Mouse (Mus musculus) stomach, embryonic 16.5 days (tissue): ENCODE measurements around the gene Pnp2. TPM values are rescaled to one million over a fixed set of nuclear protein-coding genes. Genes with fewer than 3 reads are reported as not detected.
A peak's percentile ranks its signal among the peaks of the same experiment; 100 is the strongest.
"Not testable (repeated sequence)": the region's sequence is repeated elsewhere in the genome, so short reads cannot be mapped to it uniquely, and the experiment has no call there.

Source experiments
- ATAC-seq: fragments of 200-750 bp; cut with Nextera tagmentation; 2 replicates; pipeline ENCODE4 v1.8.0; 2017; ENCODE audit warnings: moderate number of reproducible peaks, moderate TSS enrichment; ENCODE audit not compliant: insufficient read depth, low FRiP score
- H3K27ac ChIP-seq: fragments of 300-500 bp; sonication (generic); 2 replicates; pipeline ENCODE4 v1.5.1; 2014; ENCODE audit warnings: low read length
- H3K27me3 ChIP-seq: fragments of 300-500 bp; sonication (generic); 2 replicates; pipeline ENCODE4 v1.6.1; 2014; ENCODE audit warnings: low read length, control low read depth, mixed read lengths; ENCODE audit not compliant: control insufficient read depth, insufficient read depth
- H3K36me3 ChIP-seq: fragments of 300-500 bp; sonication (generic); 2 replicates; pipeline ENCODE4 v1.6.1; 2014; ENCODE audit warnings: low read length; ENCODE audit not compliant: control insufficient read depth, insufficient read depth
- H3K4me1 ChIP-seq: fragments of 300-500 bp; sonication (generic); 2 replicates; pipeline ENCODE4 v1.6.1; 2014; ENCODE audit warnings: low read length, control low read depth, mixed read lengths; ENCODE audit not compliant: control insufficient read depth, insufficient read depth
- H3K4me2 ChIP-seq: fragments of 300-500 bp; sonication (generic); 2 replicates; pipeline ENCODE4 v1.6.1; 2014; ENCODE audit warnings: low read depth, low read length, mixed read lengths
- H3K4me3 ChIP-seq: fragments of 300-500 bp; sonication (generic); replicated peaks from 2 replicates; pipeline ENCODE4 v1.5.1; 2014; ENCODE audit warnings: mild to moderate bottlenecking, low read length
- H3K9ac ChIP-seq: fragments of 300-500 bp; sonication (generic); 2 replicates; pipeline ENCODE4 v1.6.1; 2014; ENCODE audit warnings: low read length
- H3K9me3 ChIP-seq: fragments of 300-500 bp; sonication (generic); replicated peaks from 2 replicates; pipeline ENCODE4 v1.6.1; 2016; ENCODE audit warnings: low read length, control low read depth; ENCODE audit not compliant: control insufficient read depth
- WGBS: fragments of 180-500 bp; shearing (Covaris S2); extraction: QIAGEN DNeasy Blood & Tissue Kit; methylation state at CpG from one replicate; pipeline ENCODE4 v1.1.7; 2014; 5-methylcytosine and 5-hydroxymethylcytosine counted together
- polyA plus RNA-seq: library from polyadenylated mRNA; unstranded; fragments of >200 nt; fragmentation: Nextera tagmentation; extraction: Ambion mirVana; gene quantifications from 2 replicates; pipeline ENCODE4 v1.2.1, GENCODE M21; 2015

Pnp2 gene
- polyA plus RNA-seq: 0.69 and 1.6 TPM in 2 replicates

DNA sequence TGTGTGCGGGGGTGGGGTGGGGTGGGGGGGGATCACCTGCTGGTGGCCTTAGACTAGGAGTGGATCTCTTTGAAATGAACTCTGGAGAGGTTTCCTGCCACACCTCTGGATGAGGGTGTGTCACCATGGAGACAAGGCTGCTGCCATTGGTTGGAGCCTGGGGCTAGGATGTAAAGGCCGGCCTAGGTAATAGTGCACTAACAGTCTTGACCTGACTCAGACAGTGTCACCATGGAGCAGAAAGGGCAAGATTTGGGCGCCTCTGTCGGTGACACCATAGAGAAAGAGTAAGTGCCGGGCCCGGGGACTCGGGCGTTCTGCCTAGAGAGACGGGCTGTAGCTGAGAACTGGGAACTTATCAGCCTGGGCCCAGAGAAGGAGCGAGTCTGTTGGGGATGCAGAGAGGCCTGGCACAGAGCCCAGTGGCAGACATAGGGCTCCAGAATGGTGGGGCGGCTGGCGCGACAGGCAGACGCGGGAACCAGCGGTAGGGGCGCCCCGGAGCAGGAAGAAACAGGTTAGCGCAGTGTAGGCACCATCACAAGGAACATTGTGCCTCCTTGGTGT lies at the start of gene Pnp2:
TSS of gene Pnp2 (plus strand) at position 51 of the 567 bp plus-strand sequence.
- peak within 1 kb of the TSS; percentile 42 for H3K4me2 ChIP-seq
- ATAC-seq: peak; percentile 85
- H3K9ac ChIP-seq, H3K4me1 ChIP-seq, H3K9me3 ChIP-seq, H3K36me3 ChIP-seq, H3K27me3 ChIP-seq, H3K4me3 ChIP-seq, H3K27ac ChIP-seq: not testable (repeated sequence)
- 7% methylated on average over 19 of the region's 19 CpGs for WGBS

DNA sequence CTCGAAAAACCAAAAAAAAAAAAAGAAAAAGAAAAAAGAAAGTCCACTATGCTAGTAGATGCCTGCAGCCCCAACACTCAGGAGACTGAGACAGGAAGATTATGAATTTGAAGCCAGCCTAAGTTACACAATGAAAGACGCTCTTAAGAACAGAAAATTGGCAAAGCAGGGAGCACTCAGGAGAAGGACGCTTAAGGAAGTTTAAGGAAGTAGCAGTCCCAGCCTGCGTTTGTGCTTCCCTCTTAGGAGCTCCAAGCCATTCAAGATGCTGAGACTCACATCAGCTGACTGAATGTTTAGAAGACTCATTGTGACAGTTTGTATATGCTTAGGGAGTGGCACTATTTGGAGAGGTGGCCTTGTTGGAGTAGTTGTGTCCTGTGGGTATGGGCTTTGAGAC lies 47.7 kb upstream of the Pnp2 start:
- Histone ChIP-seq H3K9me3 (no peaks in the 10 kb centered on the region), H3K4me1 (no peaks in the 10 kb centered on the region), H3K36me3 (peaks cover 10% of the 10 kb centered on the region; the same call in 1 of the 2 replicates), H3K27me3 (no peaks in the 10 kb centered on the region), H3K9ac (no peak overlapping the region), H3K4me2 (no peak overlapping the region), H3K4me3 (no peak overlapping the region), H3K27ac (no peak overlapping the region)
- no peak for ATAC-seq
- 73% methylated on average over 4 of the region's 4 CpGs for WGBS

DNA sequence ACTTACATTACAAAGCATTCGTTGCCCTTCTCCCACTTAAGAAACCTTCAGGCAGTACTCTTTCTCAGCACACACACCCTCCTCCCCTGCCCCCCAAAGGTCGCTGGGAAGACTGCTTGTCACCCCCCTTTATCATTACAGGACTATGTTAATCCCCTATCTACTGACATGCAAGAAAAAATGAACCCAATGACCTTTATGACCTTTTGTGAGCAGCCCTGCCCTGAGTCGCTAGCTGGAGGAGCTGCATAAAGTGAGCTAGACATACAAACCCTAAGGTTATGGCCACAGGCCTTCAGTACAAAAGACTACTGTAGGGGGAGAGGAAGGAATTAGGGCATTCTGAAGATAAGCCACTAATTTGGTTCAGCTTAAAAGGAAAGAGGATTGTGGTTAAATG lies 44.4 kb upstream of the Pnp2 start:
- Histone ChIP-seq H3K27me3 (no peaks in the 10 kb centered on the region), H3K4me1 (no peaks in the 10 kb centered on the region), H3K9ac (no peak overlapping the region), H3K4me3 (no peak overlapping the region), H3K36me3 (peaks cover 17% of the 10 kb centered on the region; the same call in 1 of the 2 replicates), H3K27ac (no peak overlapping the region), H3K9me3 (no peaks in the 10 kb centered on the region), H3K4me2 (no peak overlapping the region)
- WGBS: 48% methylated on average over 3 of the region's 3 CpGs
- no peak for ATAC-seq

DNA sequence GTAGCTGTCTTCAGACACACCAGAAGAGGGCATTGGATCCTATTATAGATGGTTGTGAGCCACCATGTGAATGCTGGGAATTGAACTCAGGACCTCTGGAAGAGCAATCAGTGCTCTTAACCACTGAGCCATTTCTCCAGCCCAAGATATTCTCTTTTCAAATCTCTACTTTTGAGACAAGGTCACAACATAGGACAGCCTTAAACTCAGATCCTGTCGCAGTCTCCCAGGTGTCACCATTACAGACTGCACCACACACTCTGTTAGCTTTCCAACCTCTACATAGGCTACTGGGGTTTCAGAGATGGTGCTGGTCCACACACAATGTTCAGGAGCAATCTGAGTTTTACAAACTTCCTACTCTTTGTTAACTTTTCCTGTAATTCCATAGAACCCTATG lies 32.4 kb upstream of the Pnp2 start:
- peak overlapping the region; percentile 94; the same call in 1 of the 2 replicates for H3K27ac ChIP-seq
- not testable (repeated sequence) for ATAC-seq, H3K9me3 ChIP-seq, H3K4me1 ChIP-seq, H3K27me3 ChIP-seq
- H3K36me3 ChIP-seq: peaks cover 13% of the 10 kb centered on the region; the same call in 1 of the 2 replicates
- H3K4me3 ChIP-seq: peak overlapping the region; percentile 95
- H3K9ac ChIP-seq: peak overlapping the region; percentile 87
- peak overlapping the region; percentile 71 for H3K4me2 ChIP-seq
- WGBS: 63% methylated on average over 1 of the region's 1 CpGs

DNA sequence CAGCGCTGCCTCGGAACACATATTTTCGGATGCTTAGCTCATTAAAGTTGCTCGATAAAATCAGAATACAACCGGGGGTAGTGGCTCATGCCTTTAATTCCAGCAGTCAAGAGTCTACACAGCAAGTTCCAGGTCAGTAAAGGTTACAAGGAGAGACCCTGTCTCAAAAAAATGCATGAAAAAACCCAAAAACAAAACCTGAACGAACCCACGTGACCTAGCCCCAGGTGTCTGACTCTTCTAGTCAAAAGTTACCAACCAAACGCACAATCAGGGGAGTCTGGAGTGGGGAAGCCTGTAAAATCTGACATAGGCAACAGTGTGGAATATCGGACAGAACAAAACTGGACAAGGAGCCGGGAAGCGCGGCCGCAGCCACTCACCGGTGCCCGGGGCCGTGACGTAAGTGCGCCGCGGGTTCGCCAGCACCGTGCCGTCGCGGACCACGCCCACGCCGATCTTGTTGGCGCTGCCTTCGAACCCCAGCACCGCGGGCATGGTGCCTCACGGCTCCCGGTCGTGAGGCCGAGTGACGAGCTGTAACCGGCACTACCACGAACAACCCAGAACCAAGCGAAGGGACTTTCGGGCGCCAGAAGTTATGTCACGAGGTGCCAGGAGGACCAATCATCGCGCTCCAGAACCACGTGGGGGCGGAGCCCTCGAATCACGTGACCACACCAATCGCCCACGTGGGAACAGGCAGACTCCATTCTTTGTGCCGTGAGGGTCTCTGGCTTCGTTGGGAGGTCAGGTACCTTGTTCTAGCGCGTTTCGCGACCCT lies 31.3 kb upstream of the Pnp2 start, which contains the start of the genes Osgep and Apex1:
TSS of gene Osgep (minus strand) at position 613 of the 784 bp plus-strand sequence.
TSS of gene Apex1 (plus strand) at position 688 of the 784 bp plus-strand sequence.
- under 1% methylated on average over 57 of the region's 57 CpGs for WGBS
- peak; percentile 96 for ATAC-seq
- peak within 1 kb of the TSS; percentile 94 for H3K27ac ChIP-seq
- peaks cover 19% of the 10 kb centered on the region; the same call in 1 of the 2 replicates for H3K36me3 ChIP-seq
- peak within 1 kb of the TSS; percentile 95 for H3K4me3 ChIP-seq
- no peaks in the 10 kb centered on the region for H3K27me3 ChIP-seq
- peak within 1 kb of the TSS; percentile 71 for H3K4me2 ChIP-seq
- H3K9ac ChIP-seq: peak within 1 kb of the TSS; percentile 87
- peaks cover 10% of the 10 kb centered on the region for H3K4me1 ChIP-seq
- no peaks in the 10 kb centered on the region for H3K9me3 ChIP-seq

DNA sequence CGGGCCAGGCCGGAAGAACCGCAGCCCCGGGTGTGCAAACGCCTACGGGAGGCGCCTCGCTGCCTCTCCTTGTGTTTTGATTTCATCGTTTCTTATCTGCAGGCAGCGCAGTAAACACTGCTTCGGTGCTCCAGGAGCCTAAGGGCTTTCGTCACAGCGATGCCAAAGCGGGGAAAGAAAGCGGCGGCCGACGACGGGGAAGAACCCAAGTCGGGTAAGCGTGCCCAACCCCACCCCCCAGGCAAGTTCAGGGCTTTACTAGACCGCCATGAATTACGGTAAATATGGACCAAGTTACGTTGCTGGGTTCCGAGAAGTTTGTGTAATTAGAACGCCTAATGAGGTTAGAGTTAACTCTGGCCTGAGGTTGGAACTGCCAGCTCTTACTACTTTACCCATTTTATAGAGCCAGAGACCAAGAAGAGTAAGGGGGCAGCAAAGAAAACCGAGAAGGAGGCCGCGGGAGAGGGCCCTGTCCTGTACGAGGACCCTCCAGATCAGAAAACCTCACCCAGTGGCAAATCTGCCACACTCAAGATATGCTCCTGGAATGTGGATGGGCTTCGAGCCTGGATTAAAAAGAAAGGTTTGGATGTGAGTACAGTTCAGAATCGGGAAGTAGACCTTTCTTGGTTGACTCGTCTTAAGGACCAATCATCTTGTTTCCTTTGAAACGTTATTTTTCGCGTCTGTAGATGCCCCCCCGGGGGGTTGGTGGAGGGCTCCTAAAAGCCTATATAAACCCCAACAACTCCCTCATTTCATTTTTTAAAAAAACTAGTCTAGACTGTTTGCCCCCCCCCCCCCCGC lies 30.5 kb upstream of the Pnp2 start:
- peaks cover 19% of the 10 kb centered on the region; the same call in 1 of the 2 replicates for H3K36me3 ChIP-seq
- peak overlapping the region; percentile 94 for H3K27ac ChIP-seq
- peak overlapping the region; percentile 71 for H3K4me2 ChIP-seq
- no peaks in the 10 kb centered on the region for H3K9me3 ChIP-seq
- peak overlapping the region; percentile 87 for H3K9ac ChIP-seq
- peak; percentile 20 for ATAC-seq
- H3K27me3 ChIP-seq: no peaks in the 10 kb centered on the region
- WGBS: 1% methylated on average over 38 of the region's 38 CpGs
- peaks cover 17% of the 10 kb centered on the region for H3K4me1 ChIP-seq
- peak overlapping the region; percentile 95 for H3K4me3 ChIP-seq

DNA sequence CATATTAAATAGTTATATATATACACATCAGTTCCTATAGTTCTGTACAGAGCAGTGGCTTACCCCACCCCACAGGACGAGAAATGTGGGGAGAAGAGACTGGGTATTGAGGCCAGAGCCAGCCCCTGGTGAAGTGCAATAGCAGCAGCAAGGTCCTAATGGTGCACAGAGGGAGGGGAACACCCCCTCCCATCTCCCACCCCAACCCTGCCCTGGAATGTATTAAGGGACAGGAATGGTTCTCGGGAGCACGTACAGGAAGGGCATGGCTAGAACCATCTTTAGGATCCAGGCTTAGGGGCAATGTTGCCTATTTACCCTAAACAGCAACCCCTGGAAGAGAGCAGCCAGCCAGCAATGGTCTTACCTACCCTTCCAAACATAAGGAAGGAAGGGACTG lies 28.4 kb upstream of the Pnp2 start:
- Histone ChIP-seq H3K9me3 (no peaks in the 10 kb centered on the region), H3K27ac (no peak overlapping the region), H3K4me2 (no peak overlapping the region), H3K4me3 (no peak overlapping the region), H3K9ac (no peak overlapping the region), H3K36me3 (peaks cover 19% of the 10 kb centered on the region; the same call in 1 of the 2 replicates), H3K4me1 (peaks cover 17% of the 10 kb centered on the region), H3K27me3 (no peaks in the 10 kb centered on the region)
- 60% methylated on average over 3 of the region's 3 CpGs for WGBS
- ATAC-seq: no peak

DNA sequence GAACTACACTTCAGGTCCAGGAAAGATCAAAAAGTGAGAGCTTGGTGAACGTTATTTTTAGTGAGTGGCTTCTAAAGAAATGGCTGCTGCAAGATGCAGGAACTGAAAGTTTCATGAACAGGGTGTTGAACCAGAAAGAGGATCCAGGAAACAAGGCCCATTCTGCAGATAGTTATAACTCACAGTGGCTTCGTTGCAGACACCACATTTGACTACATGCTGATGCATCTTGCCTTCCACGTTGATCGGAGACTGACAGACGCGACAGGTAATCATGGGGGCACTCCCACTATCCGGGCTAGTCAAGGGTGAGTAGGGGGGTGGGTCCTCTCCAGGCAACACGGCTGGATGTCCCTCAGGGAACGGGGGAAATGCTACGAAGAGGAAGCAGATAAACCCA lies 25.8 kb upstream of the Pnp2 start:
- Histone ChIP-seq H3K4me1 (peaks cover 12% of the 10 kb centered on the region), H3K4me2 (peak overlapping the region; percentile 83), H3K27me3 (no peaks in the 10 kb centered on the region), H3K4me3 (peak overlapping the region; percentile 99), H3K36me3 (peaks cover 19% of the 10 kb centered on the region; the same call in 1 of the 2 replicates), H3K9me3 (no peaks in the 10 kb centered on the region), H3K27ac (peak overlapping the region; percentile 96), H3K9ac (peak overlapping the region; percentile 98)
- no peak for ATAC-seq
- 10% methylated on average over 10 of the region's 10 CpGs for WGBS
